Mouse (Mus musculus) left cerebral cortex, adult 11 months (tissue): ENCODE measurements at regions not wholly inside any gene's neighbourhood (a gene's known extent, or its start where the extent isn't known, plus 50 kb on each side); places are given as distances from the start of the nearest gene placed in this dataset.
"Not testable (repeated sequence)": the region's sequence is repeated elsewhere in the genome, so short reads cannot be mapped to it uniquely, and the experiment has no call there.

ENCODE experiments used
- DNase-seq: peaks from one replicate; pipeline ENCODE4 v3.0.0; 2022; ENCODE audit warnings: low spot score

DNA sequence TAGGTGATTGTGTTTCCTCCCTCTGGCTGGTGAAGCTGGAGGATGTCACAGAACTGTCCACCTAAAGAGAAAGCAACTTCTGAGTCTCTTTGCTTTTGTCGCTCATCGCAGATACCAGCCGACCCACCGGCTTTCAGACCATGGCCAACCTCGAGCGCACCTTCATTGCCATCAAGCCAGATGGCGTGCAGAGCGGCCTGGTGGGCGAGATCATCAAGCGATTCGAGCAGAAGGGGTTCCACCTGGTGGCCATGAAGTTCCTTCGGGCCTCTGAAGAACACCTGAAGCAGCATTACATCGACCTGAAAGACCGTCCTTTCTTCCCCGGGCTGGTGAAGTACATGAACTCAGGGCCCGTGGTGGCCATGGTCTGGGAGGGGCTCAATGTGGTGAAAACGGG is 131.7 kb downstream of the Nuak1 start:
- not testable (repeated sequence) for DNase-seq

DNA sequence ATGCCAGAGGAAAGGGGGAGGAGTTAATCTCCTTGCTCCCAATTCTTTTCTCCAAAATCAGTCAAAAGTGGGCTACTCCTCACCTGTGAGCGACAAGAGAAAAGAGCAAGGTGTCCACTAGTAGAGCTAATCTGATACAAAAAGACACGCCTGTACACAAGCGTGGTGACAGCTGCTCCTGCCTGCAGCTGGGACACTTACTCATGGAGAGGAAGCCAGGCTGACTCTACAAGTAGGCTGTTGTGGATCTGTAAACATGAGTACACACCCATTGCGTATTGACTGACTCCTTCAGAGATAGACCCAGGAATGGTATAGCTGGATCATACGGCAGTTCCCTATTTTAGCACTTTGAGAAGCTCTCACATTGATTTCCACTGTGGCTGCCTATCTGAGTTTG is 129.7 kb downstream of the Nuak1 start:
- no peak for DNase-seq

DNA sequence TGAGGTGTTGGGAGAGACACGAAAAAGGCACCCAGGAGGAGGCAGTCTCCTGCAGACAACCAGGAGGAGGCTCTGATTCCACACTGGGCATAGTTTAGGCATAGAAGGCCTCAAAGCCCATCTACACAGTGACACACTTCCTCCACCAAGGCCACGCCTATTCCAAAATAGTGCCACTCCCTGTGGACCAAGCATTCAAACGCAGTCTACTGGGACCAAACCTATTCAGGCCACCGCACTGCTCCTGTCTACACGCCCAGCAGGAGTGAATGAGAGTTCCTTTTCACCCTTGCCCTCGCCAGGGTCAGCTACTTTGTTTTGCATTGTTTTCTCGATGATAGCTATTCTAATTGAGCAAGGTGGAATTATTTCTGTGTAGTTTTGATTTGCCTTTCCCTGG is 127.7 kb downstream of the Nuak1 start:
- DNase-seq: no peak

- DNase-seq: no peak
Measured at GRCm38 (mm10) chr10:84316857-84317256, 123.5 kb downstream of the Nuak1 start.

DNA sequence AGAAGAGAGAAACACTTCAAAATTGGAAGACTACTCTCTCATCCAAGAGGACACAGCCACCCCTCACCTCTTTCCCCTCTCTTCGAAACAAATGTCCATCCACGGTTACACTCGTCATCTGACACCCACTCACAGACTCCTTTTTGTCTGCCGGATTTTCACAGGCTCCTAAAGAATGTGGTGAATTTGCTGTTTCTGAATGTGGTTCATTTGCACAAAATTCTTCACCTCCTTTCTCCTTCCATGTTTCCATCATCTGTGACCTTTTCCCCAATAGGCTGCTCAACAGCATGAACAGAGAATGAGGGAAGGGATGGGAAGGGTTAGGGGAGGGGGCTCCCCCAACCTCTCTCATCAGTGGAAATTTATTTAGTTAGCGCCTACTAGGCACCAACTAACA is 122.4 kb downstream of the Nuak1 start:
- no peak for DNase-seq
